Mouse (Mus musculus) neural tube, embryonic 10.5 days (tissue): ENCODE results near the gene Kng2.
A peak's percentile ranks its signal among the peaks of the same experiment; 100 is the strongest.
"Not testable (repeated sequence)": the region's sequence is repeated elsewhere in the genome, so short reads cannot be mapped to it uniquely, and the experiment has no call there.

ENCODE experiments used
- DNase-seq: peaks from one replicate; pipeline ENCODE4 v3.0.0-alpha.2; 2017; ENCODE audit warnings: low spot score; ENCODE audit errors: extremely low spot score

Kng2 gene

GRCm38 (mm10) chr16:22961073-22961472 is 68.2 kb downstream of the Kng2 start:
- no peak for DNase-seq

GRCm38 (mm10) chr16:22956085-22956439 is 73.2 kb downstream of the Kng2 start:
- no peak for DNase-seq

GRCm38 (mm10) chr16:22955397-22956084 is 73.7 kb downstream of the Kng2 start:
- DNase-seq, result peak; percentile 62

- DNase-seq, result no peak
Observed at GRCm38 (mm10) chr16:22953069-22953468, 76.2 kb downstream of the Kng2 start.

- DNase-seq, result no peak
Observed at GRCm38 (mm10) chr16:22950840-22951395, 78.4 kb downstream of the Kng2 start, which contains the start of gene Hrg. Gene Hrg (plus strand): TSS chr16:22951072.

- DNase-seq, result no peak
Observed at GRCm38 (mm10) chr16:22947371-22947770, 81.9 kb downstream of the Kng2 start.

GRCm38 (mm10) chr16:22941825-22942476 is 87.3 kb downstream of the Kng2 start:
- DNase-seq, result not testable (repeated sequence)

- no peak for DNase-seq
Observed at GRCm38 (mm10) chr16:22939120-22939695, 90.1 kb downstream of the Kng2 start.

GRCm38 (mm10) chr16:22938541-22938940 is 90.7 kb downstream of the Kng2 start:
- no peak for DNase-seq

GRCm38 (mm10) chr16:22937631-22938030 is 91.7 kb downstream of the Kng2 start:
- DNase-seq, result no peak
